Mouse (Mus musculus): ENCODE measurements at regions not wholly inside any gene's neighbourhood (a gene's known extent, or its start where the extent isn't known, plus 50 kb on each side); places are given as distances from the start of the nearest gene placed in this dataset.

DNA sequence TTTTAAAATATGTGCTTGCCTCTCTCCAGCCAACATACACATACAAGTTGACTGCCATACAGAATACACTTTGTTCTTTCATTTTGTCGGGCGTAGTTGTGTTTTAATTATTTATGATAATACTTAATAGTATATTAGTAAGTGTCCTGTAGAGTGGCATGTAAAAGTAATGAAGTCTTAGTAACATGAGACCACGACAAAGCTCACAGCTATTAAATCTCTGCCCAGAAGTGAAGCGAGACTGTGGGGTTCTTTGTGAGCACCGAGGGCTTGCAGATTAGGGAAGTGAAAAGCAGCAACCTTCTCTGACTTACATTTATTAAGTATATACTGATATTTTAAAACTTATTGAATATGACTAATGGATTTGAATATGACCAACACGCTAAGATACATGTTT lies 467.2 kb downstream of the Lmo4 start:
- WGBS: 73% methylated on average over 6 of the region's 6 CpGs
- Histone ChIP-seq H3K36me3 (ENCODE audit: control insufficient read depth, insufficient read depth, low read length) (no peaks in the 10 kb centered on the region), H3K9ac (replicated peaks; ENCODE audit: low read depth, low read length) (no peak overlapping the region), H3K4me1 (ENCODE audit: control insufficient read depth, insufficient read depth, low read length) (no peaks in the 10 kb centered on the region), H3K27ac (ENCODE audit: low read length) (no peak overlapping the region), H3K4me2 (replicated peaks; ENCODE audit: low read depth, low read length) (no peak overlapping the region), H3K9me3 (ENCODE audit: control insufficient read depth, low read depth, low read length) (no peaks in the 10 kb centered on the region), H3K27me3 (ENCODE audit: control insufficient read depth, insufficient read depth, low read length) (no peaks in the 10 kb centered on the region), H3K4me3 (ENCODE audit: low read depth, low read length) (no peak overlapping the region)
- no peak for ATAC-seq (ENCODE audit: insufficient number of reproducible peaks, insufficient read depth, low FRiP score, low read depth)

DNA sequence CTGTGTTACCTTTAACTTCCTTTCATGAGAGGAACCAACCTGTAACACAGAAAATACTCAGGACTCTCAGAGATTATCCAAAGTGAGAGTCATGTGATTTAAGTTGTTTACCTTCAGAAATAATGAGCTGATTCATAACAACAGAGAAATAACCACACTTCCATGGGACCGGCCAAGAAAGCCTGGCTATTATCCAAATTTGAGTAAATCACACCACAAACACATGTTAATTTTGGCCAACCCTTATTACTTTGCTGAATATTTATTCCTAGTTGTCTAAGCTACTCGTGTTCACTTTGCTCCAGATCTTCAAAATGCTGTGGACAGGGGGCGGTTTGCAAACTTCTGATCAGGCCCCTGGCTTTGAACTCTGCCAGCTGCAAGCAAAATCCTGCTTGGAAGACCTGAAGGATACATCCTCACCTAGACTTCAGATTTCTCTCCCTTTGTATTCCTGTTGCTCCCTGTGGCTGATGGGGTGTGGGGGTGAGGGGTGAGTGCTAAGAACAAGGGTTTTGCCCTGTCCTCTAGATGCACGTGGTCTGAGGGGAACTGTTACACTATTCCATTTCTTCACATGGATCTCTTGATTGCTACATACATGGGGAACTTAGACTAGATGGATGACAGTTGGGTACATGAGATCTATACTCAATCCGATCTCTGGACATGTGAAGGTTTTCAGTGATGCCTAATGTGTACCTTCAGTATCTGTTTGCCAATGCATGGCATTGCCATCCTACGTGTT lies 468.2 kb downstream of the Lmo4 start:
- WGBS: 84% methylated on average over 6 of the region's 6 CpGs
- H3K27ac ChIP-seq (ENCODE audit: low read length): no peak overlapping the region
- no peaks in the 10 kb centered on the region for H3K27me3 ChIP-seq (ENCODE audit: control insufficient read depth, insufficient read depth, low read length)
- H3K4me2 ChIP-seq (replicated peaks; ENCODE audit: low read depth, low read length): no peak overlapping the region
- H3K4me1 ChIP-seq (ENCODE audit: control insufficient read depth, insufficient read depth, low read length): no peaks in the 10 kb centered on the region
- no peak overlapping the region for H3K4me3 ChIP-seq (ENCODE audit: low read depth, low read length)
- no peak overlapping the region for H3K9ac ChIP-seq (replicated peaks; ENCODE audit: low read depth, low read length)
- ATAC-seq (ENCODE audit: insufficient number of reproducible peaks, insufficient read depth, low FRiP score, low read depth): no peak
- no peaks in the 10 kb centered on the region for H3K9me3 ChIP-seq (ENCODE audit: control insufficient read depth, low read depth, low read length)
- no peaks in the 10 kb centered on the region for H3K36me3 ChIP-seq (ENCODE audit: control insufficient read depth, insufficient read depth, low read length)

DNA sequence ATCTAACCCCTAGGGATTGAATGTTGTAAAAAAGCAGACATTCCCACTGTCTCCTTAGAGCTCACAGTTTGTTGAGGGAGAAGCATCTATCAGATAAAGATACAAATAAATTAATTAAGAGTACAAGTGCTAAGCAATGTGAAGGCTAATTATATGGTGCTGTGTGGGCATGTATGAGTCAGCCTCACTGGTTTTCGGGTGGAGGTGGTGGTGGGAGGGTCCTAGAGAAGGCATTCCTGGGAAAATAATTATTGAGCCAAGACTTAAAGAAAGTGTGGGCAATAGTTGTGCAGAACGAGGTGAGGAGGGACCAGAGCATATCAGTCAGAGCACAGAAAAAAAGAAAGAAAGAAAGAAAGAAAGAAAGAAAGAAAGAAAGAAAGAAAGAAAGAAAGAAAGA lies 470.2 kb downstream of the Lmo4 start:
- no peaks in the 10 kb centered on the region for H3K9me3 ChIP-seq (ENCODE audit: control insufficient read depth, low read depth, low read length)
- H3K4me2 ChIP-seq (replicated peaks; ENCODE audit: low read depth, low read length): no peak overlapping the region
- no peak overlapping the region for H3K9ac ChIP-seq (replicated peaks; ENCODE audit: low read depth, low read length)
- ATAC-seq (ENCODE audit: insufficient number of reproducible peaks, insufficient read depth, low FRiP score, low read depth): no peak
- 75% methylated on average over 2 of the region's 2 CpGs for WGBS
- H3K4me1 ChIP-seq (ENCODE audit: control insufficient read depth, insufficient read depth, low read length): 0 out of 2 replicates have a peak, but pooled peaks cover 2% of the 10 kb centered on the region
- no peaks in the 10 kb centered on the region for H3K36me3 ChIP-seq (ENCODE audit: control insufficient read depth, insufficient read depth, low read length)
- H3K27ac ChIP-seq (ENCODE audit: low read length): no peak overlapping the region
- no peaks in the 10 kb centered on the region for H3K27me3 ChIP-seq (ENCODE audit: control insufficient read depth, insufficient read depth, low read length)
- H3K4me3 ChIP-seq (ENCODE audit: low read depth, low read length): no peak overlapping the region

DNA sequence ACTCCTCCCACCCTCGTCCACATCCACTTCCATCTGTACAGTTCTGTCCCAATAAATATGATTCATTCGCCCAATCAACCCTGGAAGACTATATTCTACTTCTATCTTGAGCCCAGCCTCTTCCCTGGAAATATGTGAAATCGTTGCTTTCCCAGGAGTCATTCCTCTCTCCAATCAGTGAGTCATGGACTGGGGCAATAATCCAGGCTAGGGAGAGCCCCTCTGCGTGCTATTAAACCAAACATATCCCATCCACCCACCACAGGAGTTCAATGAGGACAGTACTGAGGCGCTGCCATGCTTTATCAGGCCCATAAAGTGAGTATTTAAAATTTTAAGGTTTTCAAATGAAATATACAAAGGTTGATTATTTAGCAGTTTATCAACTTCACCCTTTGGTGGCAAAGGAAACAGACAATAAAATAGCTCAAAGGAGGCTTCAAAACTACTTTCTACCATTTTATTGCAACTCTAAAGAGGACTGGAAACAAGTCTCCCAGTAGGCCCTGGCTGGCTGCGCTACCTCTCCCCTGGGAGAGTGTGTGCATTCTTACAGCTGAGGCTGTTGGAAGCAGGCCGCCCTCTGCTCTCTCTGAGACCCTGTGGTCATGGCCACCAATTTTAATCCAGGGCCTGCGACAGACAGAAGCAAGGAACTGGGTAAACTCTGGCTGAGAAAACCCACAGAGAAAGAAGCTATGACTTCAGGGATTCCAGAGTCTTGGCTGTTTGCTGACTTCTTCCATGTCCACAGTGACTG lies 471.9 kb downstream of the Lmo4 start:
- no peak overlapping the region for H3K4me3 ChIP-seq (ENCODE audit: low read depth, low read length)
- H3K9ac ChIP-seq (replicated peaks; ENCODE audit: low read depth, low read length): no peak overlapping the region
- H3K36me3 ChIP-seq (ENCODE audit: control insufficient read depth, insufficient read depth, low read length): no peaks in the 10 kb centered on the region
- no peaks in the 10 kb centered on the region for H3K27me3 ChIP-seq (ENCODE audit: control insufficient read depth, insufficient read depth, low read length)
- H3K4me2 ChIP-seq (replicated peaks; ENCODE audit: low read depth, low read length): no peak overlapping the region
- no peak overlapping the region for H3K27ac ChIP-seq (ENCODE audit: low read length)
- WGBS: 85% methylated on average over 8 of the region's 8 CpGs
- ATAC-seq (ENCODE audit: insufficient number of reproducible peaks, insufficient read depth, low FRiP score, low read depth): no peak
- 0 out of 2 replicates have a peak, but pooled peaks cover 2% of the 10 kb centered on the region for H3K4me1 ChIP-seq (ENCODE audit: control insufficient read depth, insufficient read depth, low read length)
- H3K9me3 ChIP-seq (ENCODE audit: control insufficient read depth, low read depth, low read length): no peaks in the 10 kb centered on the region

DNA sequence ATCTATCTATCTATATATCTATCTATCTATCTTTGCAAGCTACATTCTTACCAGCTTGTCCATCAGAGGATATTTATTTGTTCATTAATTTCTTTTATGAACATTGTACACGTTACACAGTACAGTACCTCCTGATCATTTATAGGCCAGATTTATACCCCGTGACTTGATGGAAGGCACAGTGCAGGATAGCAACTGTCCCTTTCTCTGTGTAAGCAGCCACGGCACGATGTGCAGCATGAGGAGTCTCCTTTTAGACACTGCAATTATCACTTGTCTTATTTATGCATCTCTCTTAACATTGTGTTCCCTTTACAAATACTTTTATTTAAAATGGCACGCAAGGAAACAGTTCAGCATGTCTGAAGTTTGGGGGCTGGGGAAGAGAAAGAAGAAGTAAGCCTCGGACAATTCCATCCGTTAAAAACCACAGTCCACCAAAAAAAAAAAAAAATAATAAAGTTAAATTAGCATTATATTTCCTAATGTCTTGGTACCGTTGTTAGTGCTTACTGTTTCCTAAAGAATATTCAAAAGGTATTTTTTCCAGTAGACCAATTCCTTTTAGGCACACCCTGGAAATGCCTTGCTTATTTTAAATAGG lies 475.4 kb downstream of the Lmo4 start:
- no peak overlapping the region for H3K9ac ChIP-seq (replicated peaks; ENCODE audit: low read depth, low read length)
- WGBS: 61% methylated on average over 8 of the region's 8 CpGs
- no peak for ATAC-seq (ENCODE audit: insufficient number of reproducible peaks, insufficient read depth, low FRiP score, low read depth)
- H3K4me3 ChIP-seq (ENCODE audit: low read depth, low read length): no peak overlapping the region
- H3K27me3 ChIP-seq (ENCODE audit: control insufficient read depth, insufficient read depth, low read length): no peaks in the 10 kb centered on the region
- no peaks in the 10 kb centered on the region for H3K9me3 ChIP-seq (ENCODE audit: control insufficient read depth, low read depth, low read length)
- 0 out of 2 replicates have a peak, but pooled peaks cover 2% of the 10 kb centered on the region for H3K4me1 ChIP-seq (ENCODE audit: control insufficient read depth, insufficient read depth, low read length)
- H3K4me2 ChIP-seq (replicated peaks; ENCODE audit: low read depth, low read length): no peak overlapping the region
- H3K36me3 ChIP-seq (ENCODE audit: control insufficient read depth, insufficient read depth, low read length): no peaks in the 10 kb centered on the region
- H3K27ac ChIP-seq (ENCODE audit: low read length): no peak overlapping the region

DNA sequence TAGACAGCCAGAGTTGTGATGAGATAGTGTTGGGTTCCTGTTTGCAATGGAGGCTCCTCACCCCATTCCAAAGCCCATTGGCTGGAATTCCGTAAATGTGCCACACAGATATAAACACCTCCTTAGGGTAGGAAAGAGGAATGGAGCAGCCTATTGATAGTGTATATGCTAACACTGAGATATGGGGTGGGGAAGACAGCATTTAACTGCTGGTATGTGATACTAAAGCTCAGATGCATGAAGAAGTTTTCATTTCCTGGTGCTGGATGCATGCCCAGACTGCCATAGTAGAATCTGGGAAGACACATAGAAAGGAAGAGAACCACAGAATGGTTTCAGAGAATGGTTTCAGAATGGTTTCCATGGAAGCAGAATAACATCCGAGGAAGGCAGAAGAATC lies 482.4 kb downstream of the Lmo4 start:
- 0 out of 2 replicates have a peak, but pooled peaks cover 3% of the 10 kb centered on the region for H3K4me1 ChIP-seq (ENCODE audit: control insufficient read depth, insufficient read depth, low read length)
- no peak overlapping the region for H3K4me2 ChIP-seq (replicated peaks; ENCODE audit: low read depth, low read length)
- no peak overlapping the region for H3K9ac ChIP-seq (replicated peaks; ENCODE audit: low read depth, low read length)
- H3K9me3 ChIP-seq (ENCODE audit: control insufficient read depth, low read depth, low read length): no peaks in the 10 kb centered on the region
- no peaks in the 10 kb centered on the region for H3K36me3 ChIP-seq (ENCODE audit: control insufficient read depth, insufficient read depth, low read length)
- H3K27ac ChIP-seq (ENCODE audit: low read length): no peak overlapping the region
- WGBS: 69% methylated on average over 2 of the region's 2 CpGs
- no peaks in the 10 kb centered on the region for H3K27me3 ChIP-seq (ENCODE audit: control insufficient read depth, insufficient read depth, low read length)
- H3K4me3 ChIP-seq (ENCODE audit: low read depth, low read length): no peak overlapping the region
- ATAC-seq (ENCODE audit: insufficient number of reproducible peaks, insufficient read depth, low FRiP score, low read depth): no peak

DNA sequence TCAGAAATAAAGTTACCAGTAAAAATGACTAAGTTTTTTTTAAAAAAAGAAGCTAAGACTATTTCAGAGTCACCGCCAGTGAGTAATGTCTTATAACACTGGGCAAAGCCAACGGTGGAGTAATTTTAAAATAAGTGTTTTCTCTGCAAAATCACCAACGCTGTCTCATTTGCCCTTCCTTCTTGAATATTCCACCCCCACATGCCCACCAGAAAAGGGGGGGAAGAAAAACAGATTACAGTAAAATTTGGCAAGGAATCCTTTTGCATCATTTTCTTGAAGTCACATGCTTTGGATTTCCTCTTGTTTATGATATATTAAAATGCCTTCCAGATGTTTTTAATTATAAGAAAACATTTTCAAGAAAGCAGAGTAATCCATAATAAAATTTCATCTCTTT lies 482.9 kb downstream of the Lmo4 start:
- no peaks in the 10 kb centered on the region for H3K27me3 ChIP-seq (ENCODE audit: control insufficient read depth, insufficient read depth, low read length)
- H3K9ac ChIP-seq (replicated peaks; ENCODE audit: low read depth, low read length): no peak overlapping the region
- H3K9me3 ChIP-seq (ENCODE audit: control insufficient read depth, low read depth, low read length): no peaks in the 10 kb centered on the region
- H3K36me3 ChIP-seq (ENCODE audit: control insufficient read depth, insufficient read depth, low read length): no peaks in the 10 kb centered on the region
- WGBS: 84% methylated on average over 3 of the region's 3 CpGs
- ATAC-seq (ENCODE audit: insufficient number of reproducible peaks, insufficient read depth, low FRiP score, low read depth): no peak
- no peak overlapping the region for H3K4me2 ChIP-seq (replicated peaks; ENCODE audit: low read depth, low read length)
- 0 out of 2 replicates have a peak, but pooled peaks cover 3% of the 10 kb centered on the region for H3K4me1 ChIP-seq (ENCODE audit: control insufficient read depth, insufficient read depth, low read length)
- H3K4me3 ChIP-seq (ENCODE audit: low read depth, low read length): no peak overlapping the region
- H3K27ac ChIP-seq (ENCODE audit: low read length): peak overlapping the region; percentile 21; the same call in 1 of the 2 replicates

DNA sequence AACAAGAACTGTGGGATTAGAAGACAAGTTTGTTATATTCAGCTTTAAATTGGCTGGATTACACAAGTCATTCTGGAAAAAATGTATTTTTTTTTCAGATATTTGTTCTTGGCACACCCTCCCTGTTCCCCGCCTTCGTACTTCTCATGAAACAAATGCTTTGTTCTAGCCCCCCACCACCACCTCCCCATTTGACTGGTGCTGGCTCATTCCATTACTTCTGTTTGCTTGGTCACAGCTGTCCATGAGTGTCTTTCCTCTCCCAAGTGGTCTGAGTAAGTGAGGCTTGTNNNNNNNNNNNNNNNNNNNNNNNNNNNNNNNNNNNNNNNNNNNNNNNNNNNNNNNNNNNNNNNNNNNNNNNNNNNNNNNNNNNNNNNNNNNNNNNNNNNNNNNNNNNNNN lies 491.8 kb downstream of the Lmo4 start:
- H3K27me3 ChIP-seq (ENCODE audit: control insufficient read depth, insufficient read depth, low read length): no peaks in the 10 kb centered on the region
- no peak overlapping the region for H3K27ac ChIP-seq (ENCODE audit: low read length)
- H3K9ac ChIP-seq (replicated peaks; ENCODE audit: low read depth, low read length): no peak overlapping the region
- no peaks in the 10 kb centered on the region for H3K9me3 ChIP-seq (ENCODE audit: control insufficient read depth, low read depth, low read length)
- no peak for ATAC-seq (ENCODE audit: insufficient number of reproducible peaks, insufficient read depth, low FRiP score, low read depth)
- H3K4me1 ChIP-seq (ENCODE audit: control insufficient read depth, insufficient read depth, low read length): no peaks in the 10 kb centered on the region
- WGBS: 59% methylated on average over 2 of the region's 2 CpGs
- H3K36me3 ChIP-seq (ENCODE audit: control insufficient read depth, insufficient read depth, low read length): no peaks in the 10 kb centered on the region
- H3K4me3 ChIP-seq (ENCODE audit: low read depth, low read length): no peak overlapping the region
- no peak overlapping the region for H3K4me2 ChIP-seq (replicated peaks; ENCODE audit: low read depth, low read length)

Measured in stomach, embryonic 14.5 days (tissue).